Mouse (Mus musculus): ENCODE data around the gene Bicra. TPM values are rescaled to one million over a fixed set of nuclear protein-coding genes. Genes with fewer than 3 reads are reported as not detected.

The Bicra gene
- polyA plus RNA-seq (2014; fragmentation: Nextera tagmentation; extraction: Ambion mirVana), result 8.7 and 9.6 TPM in 2 replicates

GRCm38 (mm10) chr7:16047338-16048146 lies at the start of gene Bicra:
TSS of gene Bicra (minus strand) at chr7:16047921.
- Histone ChIP-seq H3K4me3 (ENCODE audit: low read depth, low read length) (peak within 1 kb of the TSS; percentile 97), H3K4me2 (peak within 1 kb of the TSS; percentile 80), H3K9ac (peak within 1 kb of the TSS; percentile 99), H3K27ac (ENCODE audit: low read depth) (peak within 1 kb of the TSS; percentile 97), H3K27me3 (ENCODE audit: insufficient read depth, low read length) (no peaks in the 10 kb centered on the region), H3K4me1 (ENCODE audit: insufficient read depth) (peaks cover 24% of the 10 kb centered on the region; the same call in 1 of the 2 replicates), H3K36me3 (ENCODE audit: insufficient read depth) (peaks cover 12% of the 10 kb centered on the region), H3K9me3 (ENCODE audit: low read depth, low read length) (no peaks in the 10 kb centered on the region)
- WGBS, result under 1% methylated on average over 69 of the region's 69 CpGs
- ATAC-seq (ENCODE audit: insufficient read depth) (peak; percentile 59), DNase-seq (peak; percentile 93)
- TF ChIP-seq CTCF (IDR thresholded peaks at IDR 0.05; ENCODE audit: low read depth), result no peak

- no peak overlapping the region for H3K4me3 ChIP-seq (ENCODE audit: low read depth, low read length)
- TF ChIP-seq CTCF (IDR thresholded peaks at IDR 0.05; ENCODE audit: low read depth), result no peak
- H3K4me2 ChIP-seq, result no peak overlapping the region
- ATAC-seq (ENCODE audit: insufficient read depth) (no peak), DNase-seq (no peak)
- 0 out of 2 replicates have a peak, but pooled peaks cover 5% of the 10 kb centered on the region for H3K4me1 ChIP-seq (ENCODE audit: insufficient read depth)
- 58% methylated on average over 3 of the region's 3 CpGs for WGBS
- no peaks in the 10 kb centered on the region for H3K36me3 ChIP-seq (ENCODE audit: insufficient read depth)
- H3K27ac ChIP-seq (ENCODE audit: low read depth), result no peak overlapping the region
- H3K9ac ChIP-seq, result no peak overlapping the region
- no peaks in the 10 kb centered on the region for H3K9me3 ChIP-seq (ENCODE audit: low read depth, low read length)
- no peaks in the 10 kb centered on the region for H3K27me3 ChIP-seq (ENCODE audit: insufficient read depth, low read length)
Observed at GRCm38 (mm10) chr7:16094592-16094991, 46.9 kb upstream of the Bicra start.

GRCm38 (mm10) chr7:16087587-16087986 lies 39.9 kb upstream of the Bicra start:
- Histone ChIP-seq H3K9ac (no peak overlapping the region), H3K27ac (ENCODE audit: low read depth) (no peak overlapping the region), H3K36me3 (ENCODE audit: insufficient read depth) (no peaks in the 10 kb centered on the region), H3K4me2 (no peak overlapping the region), H3K9me3 (ENCODE audit: low read depth, low read length) (no peaks in the 10 kb centered on the region), H3K4me1 (ENCODE audit: insufficient read depth) (no peaks in the 10 kb centered on the region), H3K27me3 (ENCODE audit: insufficient read depth, low read length) (no peaks in the 10 kb centered on the region), H3K4me3 (ENCODE audit: low read depth, low read length) (no peak overlapping the region)
- no peak for ATAC-seq (ENCODE audit: insufficient read depth)
- no peak for TF ChIP-seq CTCF (IDR thresholded peaks at IDR 0.05; ENCODE audit: low read depth)
- DNase-seq, result no peak
- WGBS, result 61% methylated on average over 2 of the region's 2 CpGs

GRCm38 (mm10) chr7:16083361-16083760 lies 35.6 kb upstream of the Bicra start:
- TF ChIP-seq CTCF (IDR thresholded peaks at IDR 0.05; ENCODE audit: low read depth), result no peak
- no peak for ATAC-seq (ENCODE audit: insufficient read depth)
- Histone ChIP-seq H3K4me2 (no peak overlapping the region), H3K4me1 (ENCODE audit: insufficient read depth) (no peaks in the 10 kb centered on the region), H3K27me3 (ENCODE audit: insufficient read depth, low read length) (no peaks in the 10 kb centered on the region), H3K9me3 (ENCODE audit: low read depth, low read length) (no peaks in the 10 kb centered on the region), H3K27ac (ENCODE audit: low read depth) (no peak overlapping the region), H3K4me3 (ENCODE audit: low read depth, low read length) (no peak overlapping the region), H3K9ac (no peak overlapping the region), H3K36me3 (ENCODE audit: insufficient read depth) (no peaks in the 10 kb centered on the region)
- no peak for DNase-seq
- 63% methylated on average over 4 of the region's 4 CpGs for WGBS

GRCm38 (mm10) chr7:16080581-16080980 lies 32.9 kb upstream of the Bicra start:
- DNase-seq, result no peak
- Histone ChIP-seq H3K4me3 (ENCODE audit: low read depth, low read length) (no peak overlapping the region), H3K27ac (ENCODE audit: low read depth) (no peak overlapping the region), H3K27me3 (ENCODE audit: insufficient read depth, low read length) (no peaks in the 10 kb centered on the region), H3K4me2 (no peak overlapping the region), H3K36me3 (ENCODE audit: insufficient read depth) (no peaks in the 10 kb centered on the region), H3K4me1 (ENCODE audit: insufficient read depth) (no peaks in the 10 kb centered on the region), H3K9ac (no peak overlapping the region), H3K9me3 (ENCODE audit: low read depth, low read length) (no peaks in the 10 kb centered on the region)
- ATAC-seq (ENCODE audit: insufficient read depth), result no peak
- 64% methylated on average over 4 of the region's 4 CpGs for WGBS
- no peak for TF ChIP-seq CTCF (IDR thresholded peaks at IDR 0.05; ENCODE audit: low read depth)

GRCm38 (mm10) chr7:16079947-16080346 lies 32.2 kb upstream of the Bicra start:
- Histone ChIP-seq H3K4me2 (no peak overlapping the region), H3K27ac (ENCODE audit: low read depth) (no peak overlapping the region), H3K9me3 (ENCODE audit: low read depth, low read length) (no peaks in the 10 kb centered on the region), H3K9ac (no peak overlapping the region), H3K27me3 (ENCODE audit: insufficient read depth, low read length) (no peaks in the 10 kb centered on the region), H3K36me3 (ENCODE audit: insufficient read depth) (no peaks in the 10 kb centered on the region), H3K4me1 (ENCODE audit: insufficient read depth) (no peaks in the 10 kb centered on the region), H3K4me3 (ENCODE audit: low read depth, low read length) (no peak overlapping the region)
- DNase-seq (peak; percentile 11), ATAC-seq (ENCODE audit: insufficient read depth) (no peak)
- TF ChIP-seq CTCF (IDR thresholded peaks at IDR 0.05; ENCODE audit: low read depth), result no peak
- 56% methylated on average over 1 of the region's 1 CpGs for WGBS

GRCm38 (mm10) chr7:16071906-16072305 lies 24.2 kb upstream of the Bicra start:
- no peak for DNase-seq
- no peak for ATAC-seq (ENCODE audit: insufficient read depth)

More at GRCm38 (mm10) chr7:16071906-16072305, 24.2 kb upstream of the Bicra start:
- no peaks in the 10 kb centered on the region for H3K27me3 ChIP-seq (ENCODE audit: insufficient read depth, low read length)
- H3K4me2 ChIP-seq, result no peak overlapping the region
- no peaks in the 10 kb centered on the region for H3K4me1 ChIP-seq (ENCODE audit: insufficient read depth)
- no peaks in the 10 kb centered on the region for H3K9me3 ChIP-seq (ENCODE audit: low read depth, low read length)
- no peak for TF ChIP-seq CTCF (IDR thresholded peaks at IDR 0.05; ENCODE audit: low read depth)
- H3K27ac ChIP-seq (ENCODE audit: low read depth), result no peak overlapping the region
- no peak overlapping the region for H3K4me3 ChIP-seq (ENCODE audit: low read depth, low read length)
- no peaks in the 10 kb centered on the region for H3K36me3 ChIP-seq (ENCODE audit: insufficient read depth)
- 76% methylated on average over 6 of the region's 6 CpGs for WGBS
- H3K9ac ChIP-seq, result no peak overlapping the region
